Mouse (Mus musculus) right cerebral cortex, postnatal 4 days (tissue): ENCODE measurements around the gene Gpr176.
"Not testable (repeated sequence)": the region's sequence is repeated elsewhere in the genome, so short reads cannot be mapped to it uniquely, and the experiment has no call there.

Experiments used
- DNase-seq: peaks from one replicate; pipeline ENCODE4 v3.0.0-alpha.2; 2022

Gene Gpr176

GRCm38 (mm10) chr2:118298601-118299000 is 74.6 kb downstream of the Gpr176 start:
- DNase-seq = no peak

- no peak for DNase-seq
These were observed 75.3 kb downstream of the Gpr176 start for GRCm38 (mm10) chr2:118297966-118298365.

GRCm38 (mm10) chr2:118295505-118295904 is 77.7 kb downstream of the Gpr176 start:
- no peak for DNase-seq

GRCm38 (mm10) chr2:118293583-118293982 is 79.6 kb downstream of the Gpr176 start:
- no peak for DNase-seq

- not testable (repeated sequence) for DNase-seq
These were observed 84.2 kb downstream of the Gpr176 start for GRCm38 (mm10) chr2:118289066-118289460.

GRCm38 (mm10) chr2:118288326-118289065 is 84.7 kb downstream of the Gpr176 start:
- DNase-seq = no peak

GRCm38 (mm10) chr2:118287678-118288077 is 85.5 kb downstream of the Gpr176 start:
- no peak for DNase-seq

GRCm38 (mm10) chr2:118282467-118282866 is 90.8 kb downstream of the Gpr176 start:
- DNase-seq = no peak

GRCm38 (mm10) chr2:118278249-118278648 is 95.0 kb downstream of the Gpr176 start:
- no peak for DNase-seq

GRCm38 (mm10) chr2:118271606-118272005 is 101.6 kb downstream of the Gpr176 start:
- no peak for DNase-seq

- DNase-seq = no peak
These were observed 103.0 kb downstream of the Gpr176 start for GRCm38 (mm10) chr2:118270213-118270612.

- DNase-seq = no peak
These were observed 109.4 kb downstream of the Gpr176 start for GRCm38 (mm10) chr2:118263914-118264201.

GRCm38 (mm10) chr2:118263151-118263913 is 109.9 kb downstream of the Gpr176 start:
- peak; percentile 42 for DNase-seq

GRCm38 (mm10) chr2:118262673-118263072 is 110.5 kb downstream of the Gpr176 start:
- DNase-seq = peak; percentile 42

- DNase-seq = no peak
These were observed 113.5 kb downstream of the Gpr176 start for GRCm38 (mm10) chr2:118259746-118260145.

- no peak for DNase-seq
These were observed 116.1 kb downstream of the Gpr176 start for GRCm38 (mm10) chr2:118257094-118257493.

- peak; percentile 71 for DNase-seq
These were observed 116.6 kb downstream of the Gpr176 start, which contains the start of gene Fsip1 for GRCm38 (mm10) chr2:118256621-118257053. Gene Fsip1, minus strand, starts transcription at chr2:118256966.

GRCm38 (mm10) chr2:118254516-118254915 is 118.7 kb downstream of the Gpr176 start:
- DNase-seq = no peak

GRCm38 (mm10) chr2:118248966-118249365 is 124.3 kb downstream of the Gpr176 start:
- DNase-seq = no peak

GRCm38 (mm10) chr2:118248016-118248415 is 125.2 kb downstream of the Gpr176 start:
- DNase-seq = no peak

- DNase-seq = peak; percentile 82
These were observed 127.3 kb downstream of the Gpr176 start for GRCm38 (mm10) chr2:118245914-118246313.

GRCm38 (mm10) chr2:118236196-118236595 is 137.0 kb downstream of the Gpr176 start:
- DNase-seq = no peak

GRCm38 (mm10) chr2:118235614-118236013 is 137.6 kb downstream of the Gpr176 start:
- no peak for DNase-seq

GRCm38 (mm10) chr2:118230544-118230943 is 142.7 kb downstream of the Gpr176 start:
- DNase-seq = no peak
